Mouse (Mus musculus) hindbrain, embryonic 11.5 days (tissue): ENCODE results near the gene Prpf40a. TPM values are rescaled to one million over a fixed set of nuclear protein-coding genes. Genes with fewer than 3 reads are reported as not detected.

Experiments
- ATAC-seq: fragments of 200-750 bp; cut with Nextera tagmentation; 2 replicates; pipeline ENCODE4 v1.8.0; 2017; ENCODE audit warnings: mild to moderate bottlenecking, moderate TSS enrichment, moderate library complexity; ENCODE audit not compliant: low FRiP score
- DNase-seq: peaks from one replicate; pipeline ENCODE4 v3.0.0-alpha.2; 2015; ENCODE audit warnings: low spot score
- H3K27ac ChIP-seq: fragments of 300-500 bp; sonication (generic); 2 replicates; pipeline ENCODE4 v1.5.1; 2014; ENCODE audit warnings: mild to moderate bottlenecking, low read depth, low read length
- H3K27me3 ChIP-seq: fragments of 300-500 bp; sonication (generic); 2 replicates; pipeline ENCODE4 v1.6.1; 2014; ENCODE audit warnings: mild to moderate bottlenecking, low read length, moderate library complexity, mixed read lengths; ENCODE audit not compliant: control insufficient read depth, insufficient read depth
- H3K36me3 ChIP-seq: fragments of 300-500 bp; sonication (generic); 2 replicates; pipeline ENCODE4 v1.6.1; 2014; ENCODE audit warnings: mild to moderate bottlenecking, low read length, moderate library complexity, mixed read lengths; ENCODE audit not compliant: control insufficient read depth, insufficient read depth
- H3K4me1 ChIP-seq: fragments of 300-500 bp; sonication (generic); replicated peaks from 2 replicates; pipeline ENCODE4 v1.6.1; 2014; ENCODE audit warnings: low read length, mixed read lengths; ENCODE audit not compliant: control insufficient read depth, insufficient read depth
- H3K4me2 ChIP-seq: fragments of 300-500 bp; sonication (generic); replicated peaks from 2 replicates; pipeline ENCODE4 v1.6.1; 2014; ENCODE audit warnings: mild to moderate bottlenecking, low read depth, low read length
- H3K4me3 ChIP-seq: fragments of 300-500 bp; sonication (generic); 2 replicates; pipeline ENCODE4 v1.5.1; 2014; ENCODE audit warnings: low read depth, low read length
- H3K9ac ChIP-seq: fragments of 300-500 bp; sonication (generic); 2 replicates; pipeline ENCODE4 v1.6.1; 2014; ENCODE audit warnings: low read depth, low read length
- H3K9me3 ChIP-seq: fragments of 300-500 bp; sonication (generic); 2 replicates; pipeline ENCODE4 v1.6.1; 2016; ENCODE audit warnings: low read length; ENCODE audit not compliant: control insufficient read depth
- whole genome bisulfite sequencing: fragments of 180-500 bp; shearing (Covaris S2); extraction: QIAGEN DNeasy Blood & Tissue Kit; methylation state at CpG from one replicate; pipeline ENCODE4 v1.1.7; 2014; 5-methylcytosine and 5-hydroxymethylcytosine counted together
- polyA plus RNA-seq: library from polyadenylated mRNA; unstranded; fragments of >200 nt; fragmentation: Nextera tagmentation; extraction: Ambion mirVana; gene quantifications from 2 replicates; pipeline ENCODE4 v1.2.1, GENCODE M21; 2014

Gene Prpf40a
- 185 and 229 TPM in 2 replicates for polyA plus RNA-seq

GRCm38 (mm10) chr2:53190684-53191511 lies at the start of gene Prpf40a:
TSS of gene Prpf40a (minus strand) at chr2:53191284.
- Histone ChIP-seq H3K36me3 (0 out of 2 replicates have a peak, but pooled peaks cover 3% of the 10 kb centered on the region), H3K27ac (peak within 1 kb of the TSS; percentile 95), H3K27me3 (no peaks in the 10 kb centered on the region), H3K9me3 (no peaks in the 10 kb centered on the region), H3K9ac (peak within 1 kb of the TSS; percentile 76), H3K4me2 (peak within 1 kb of the TSS; percentile 59), H3K4me3 (peak within 1 kb of the TSS; percentile 53), H3K4me1 (no peaks in the 10 kb centered on the region)
- ATAC-seq (peak; percentile 96), DNase-seq (peak; percentile 100)
- under 1% methylated on average over 51 of the region's 53 CpGs for WGBS

GRCm38 (mm10) chr2:53222242-53222641 lies 31.2 kb upstream of the Prpf40a start:
- H3K9me3 ChIP-seq, result no peaks in the 10 kb centered on the region
- H3K27me3 ChIP-seq, result no peaks in the 10 kb centered on the region
- DNase-seq (no peak), ATAC-seq (no peak)
- H3K4me2 ChIP-seq, result no peak overlapping the region
- H3K4me3 ChIP-seq, result no peak overlapping the region
- WGBS, result 90% methylated on average over 5 of the region's 5 CpGs
- no peak overlapping the region for H3K27ac ChIP-seq
- no peaks in the 10 kb centered on the region for H3K4me1 ChIP-seq
- no peak overlapping the region for H3K9ac ChIP-seq
- H3K36me3 ChIP-seq, result no peaks in the 10 kb centered on the region

- Histone ChIP-seq H3K9ac (no peak overlapping the region), H3K9me3 (no peaks in the 10 kb centered on the region), H3K4me2 (no peak overlapping the region), H3K4me1 (no peaks in the 10 kb centered on the region), H3K36me3 (no peaks in the 10 kb centered on the region), H3K27ac (no peak overlapping the region), H3K27me3 (no peaks in the 10 kb centered on the region), H3K4me3 (no peak overlapping the region)
- no peak for DNase-seq
- 91% methylated on average over 1 of the region's 1 CpGs for WGBS
- ATAC-seq, result no peak
These were observed 22.4 kb upstream of the Prpf40a start for GRCm38 (mm10) chr2:53213493-53213892.

- ATAC-seq, result no peak
- no peaks in the 10 kb centered on the region for H3K4me1 ChIP-seq
These were observed 15.7 kb upstream of the Prpf40a start for GRCm38 (mm10) chr2:53206749-53207148.

GRCm38 (mm10) chr2:53204373-53205274 lies 13.5 kb upstream of the Prpf40a start:
- DNase-seq, result no peak
- Histone ChIP-seq H3K27ac (no peak overlapping the region), H3K9ac (no peak overlapping the region), H3K4me3 (no peak overlapping the region), H3K36me3 (no peaks in the 10 kb centered on the region), H3K27me3 (no peaks in the 10 kb centered on the region), H3K9me3 (no peaks in the 10 kb centered on the region), H3K4me2 (no peak overlapping the region), H3K4me1 (no peaks in the 10 kb centered on the region)
- ATAC-seq, result peak; percentile 69; the same call in 1 of the 2 replicates
- WGBS, result 81% methylated on average over 5 of the region's 5 CpGs

More at GRCm38 (mm10) chr2:53206749-53207148, 15.7 kb upstream of the Prpf40a start:
- Histone ChIP-seq H3K9ac (no peak overlapping the region), H3K27me3 (no peaks in the 10 kb centered on the region), H3K4me2 (no peak overlapping the region), H3K36me3 (no peaks in the 10 kb centered on the region), H3K9me3 (no peaks in the 10 kb centered on the region), H3K4me3 (no peak overlapping the region), H3K27ac (no peak overlapping the region)
- DNase-seq, result no peak

- no peaks in the 10 kb centered on the region for H3K27me3 ChIP-seq
- H3K9ac ChIP-seq, result no peak overlapping the region
- WGBS, result 93% methylated on average over 4 of the region's 4 CpGs
- ATAC-seq, result no peak
- no peaks in the 10 kb centered on the region for H3K4me1 ChIP-seq
- no peak overlapping the region for H3K4me2 ChIP-seq
- H3K36me3 ChIP-seq, result no peaks in the 10 kb centered on the region
- no peaks in the 10 kb centered on the region for H3K9me3 ChIP-seq
- no peak overlapping the region for H3K4me3 ChIP-seq
- no peak for DNase-seq
- no peak overlapping the region for H3K27ac ChIP-seq
These were observed 9.2 kb upstream of the Prpf40a start for GRCm38 (mm10) chr2:53200164-53200885.

GRCm38 (mm10) chr2:53199203-53199602 lies 8.1 kb upstream of the Prpf40a start:
- H3K4me1 ChIP-seq, result no peaks in the 10 kb centered on the region
- ATAC-seq, result no peak
- H3K27me3 ChIP-seq, result no peaks in the 10 kb centered on the region
- H3K9me3 ChIP-seq, result no peaks in the 10 kb centered on the region
- H3K27ac ChIP-seq, result no peak overlapping the region
- 91% methylated on average over 1 of the region's 1 CpGs for WGBS
- no peak overlapping the region for H3K4me3 ChIP-seq
- H3K4me2 ChIP-seq, result no peak overlapping the region
- H3K36me3 ChIP-seq, result 0 out of 2 replicates have a peak, but pooled peaks cover 3% of the 10 kb centered on the region
- H3K9ac ChIP-seq, result no peak overlapping the region
- DNase-seq, result no peak

- WGBS, result 97% methylated on average over 10 of the region's 10 CpGs
- Histone ChIP-seq H3K4me3 (no peak overlapping the region), H3K36me3 (0 out of 2 replicates have a peak, but pooled peaks cover 3% of the 10 kb centered on the region), H3K9me3 (no peaks in the 10 kb centered on the region), H3K4me2 (no peak overlapping the region), H3K27me3 (no peaks in the 10 kb centered on the region), H3K9ac (no peak overlapping the region), H3K27ac (no peak overlapping the region), H3K4me1 (no peaks in the 10 kb centered on the region)
- DNase-seq, result no peak
- ATAC-seq, result no peak
These were observed 5.3 kb upstream of the Prpf40a start for GRCm38 (mm10) chr2:53196431-53196830.
